Mouse (Mus musculus): ENCODE data around the gene Necab2. TPM values are rescaled to one million over a fixed set of nuclear protein-coding genes. Genes with fewer than 3 reads are reported as not detected.

Gene Necab2
- total RNA-seq, 2 experiments from 2014 or later = 9.4 to 11.9 TPM

GRCm38 (mm10) chr8:119427634-119428349, 18.7 kb upstream of the Necab2 start:
- peak; percentile 76 for DNase-seq

GRCm38 (mm10) chr8:119428350-119428740, 18.2 kb upstream of the Necab2 start:
- DNase-seq = no peak

- no peak for DNase-seq
Measured at GRCm38 (mm10) chr8:119428766-119429327, 17.7 kb upstream of the Necab2 start.

- no peak for DNase-seq
Measured at GRCm38 (mm10) chr8:119429552-119429951, 17.0 kb upstream of the Necab2 start.

GRCm38 (mm10) chr8:119430250-119430649, 16.3 kb upstream of the Necab2 start:
- no peak for DNase-seq

- no peak for DNase-seq
Measured at GRCm38 (mm10) chr8:119430690-119431089, 15.8 kb upstream of the Necab2 start.

- DNase-seq = no peak
Measured at GRCm38 (mm10) chr8:119432372-119432771, 14.1 kb upstream of the Necab2 start.

GRCm38 (mm10) chr8:119433582-119434174, 12.8 kb upstream of the Necab2 start, which contains the start of gene Osgin1:
TSS of gene Osgin1 (plus strand) at chr8:119434124.
- DNase-seq = no peak

- DNase-seq = no peak
Measured at GRCm38 (mm10) chr8:119434569-119434968, 11.9 kb upstream of the Necab2 start.

- no peak for DNase-seq
Measured at GRCm38 (mm10) chr8:119435527-119435926, 11.0 kb upstream of the Necab2 start.

- DNase-seq = no peak
Measured at GRCm38 (mm10) chr8:119436331-119436730, 10.2 kb upstream of the Necab2 start.

GRCm38 (mm10) chr8:119436933-119437332, 9.6 kb upstream of the Necab2 start:
- peak; percentile 96 for DNase-seq

- DNase-seq = no peak
Measured at GRCm38 (mm10) chr8:119437506-119437905, 9.0 kb upstream of the Necab2 start.

- no peak for DNase-seq
Measured at GRCm38 (mm10) chr8:119438876-119439275, 7.6 kb upstream of the Necab2 start.

GRCm38 (mm10) chr8:119439424-119439823, 7.1 kb upstream of the Necab2 start:
- no peak for DNase-seq

- no peak for DNase-seq
Measured at GRCm38 (mm10) chr8:119439893-119440249, 6.6 kb upstream of the Necab2 start.

GRCm38 (mm10) chr8:119440250-119440951, 6.1 kb upstream of the Necab2 start:
- peak; percentile 86 for DNase-seq

- no peak for DNase-seq
Measured at GRCm38 (mm10) chr8:119440952-119441270, 5.6 kb upstream of the Necab2 start.

- no peak for DNase-seq
Measured at GRCm38 (mm10) chr8:119442013-119442412, 4.5 kb upstream of the Necab2 start.

GRCm38 (mm10) chr8:119442970-119443369, 3.5 kb upstream of the Necab2 start:
- DNase-seq = no peak

GRCm38 (mm10) chr8:119446990-119447780, 666 bp downstream of the Necab2 start:
- no peak for DNase-seq

GRCm38 (mm10) chr8:119447781-119448170, 1.3 kb downstream of the Necab2 start:
- DNase-seq = no peak
